Mouse (Mus musculus): ENCODE data around the gene Olig1. TPM values are rescaled to one million over a fixed set of nuclear protein-coding genes. Genes with fewer than 3 reads are reported as not detected.
A peak's percentile ranks its signal among the peaks of the same experiment; 100 is the strongest.
"Not testable (repeated sequence)": the region's sequence is repeated elsewhere in the genome, so short reads cannot be mapped to it uniquely, and the experiment has no call there.

Olig1 gene
- total RNA-seq, 4 experiments from 2014 or later = 86.9 to 110 (median 89.6) TPM

- DNase-seq (ENCODE audit: low spot score in 2 of 2) = no peak
Measured at GRCm38 (mm10) chr16:91239024-91239423, 30.5 kb upstream of the Olig1 start.

GRCm38 (mm10) chr16:91246292-91246691, 23.3 kb upstream of the Olig1 start:
- no peak for DNase-seq (ENCODE audit: low spot score in 2 of 2)

- not testable (repeated sequence) for DNase-seq (ENCODE audit: low spot score in 2 of 2)
Measured at GRCm38 (mm10) chr16:91255419-91256164, 14.0 kb upstream of the Olig1 start.

- no peak for DNase-seq (ENCODE audit: low spot score in 2 of 2)
Measured at GRCm38 (mm10) chr16:91258956-91259355, 10.6 kb upstream of the Olig1 start.

GRCm38 (mm10) chr16:91260861-91261260, 8.7 kb upstream of the Olig1 start:
- DNase-seq (ENCODE audit: low spot score in 2 of 2) = no peak

- peak; percentile 41 to 72 for DNase-seq (ENCODE audit: low spot score in 2 of 2)
Measured at GRCm38 (mm10) chr16:91262467-91263220, 6.9 kb upstream of the Olig1 start.

- DNase-seq (ENCODE audit: low spot score in 2 of 2) = peak; percentile 71 to 80
Measured at GRCm38 (mm10) chr16:91265972-91266371, 3.6 kb upstream of the Olig1 start.

GRCm38 (mm10) chr16:91268724-91269452, 684 bp upstream of the Olig1 start:
- no peak for DNase-seq (ENCODE audit: low spot score in 2 of 2)

GRCm38 (mm10) chr16:91270212-91270971, 820 bp downstream of the Olig1 start:
- DNase-seq (ENCODE audit: low spot score in 2 of 2) = peak; percentile 30 to 35

- DNase-seq (ENCODE audit: low spot score in 2 of 2) = no peak
Measured at GRCm38 (mm10) chr16:91270982-91271549, 1.5 kb downstream of the Olig1 start.

GRCm38 (mm10) chr16:91271634-91272033, 2.1 kb downstream of the Olig1 start:
- DNase-seq (ENCODE audit: low spot score in 2 of 2) = peak in 1 of 2 experiments; percentile 33

GRCm38 (mm10) chr16:91280516-91280915, 10.9 kb downstream of the Olig1 start:
- peak; percentile 54 to 78 for DNase-seq (ENCODE audit: low spot score in 2 of 2)

- DNase-seq (ENCODE audit: low spot score in 2 of 2) = no peak
Measured at GRCm38 (mm10) chr16:91292080-91292479, 22.5 kb downstream of the Olig1 start.

- no peak for DNase-seq (ENCODE audit: low spot score in 2 of 2)
Measured at GRCm38 (mm10) chr16:91292719-91293333, 23.3 kb downstream of the Olig1 start.

GRCm38 (mm10) chr16:91297726-91298125, 28.2 kb downstream of the Olig1 start:
- DNase-seq (ENCODE audit: low spot score in 2 of 2) = no peak

- DNase-seq (ENCODE audit: low spot score in 2 of 2) = no peak
Measured at GRCm38 (mm10) chr16:91299412-91299811, 29.8 kb downstream of the Olig1 start.

GRCm38 (mm10) chr16:91300641-91301441, 31.3 kb downstream of the Olig1 start:
- DNase-seq (ENCODE audit: low spot score in 2 of 2) = no peak

GRCm38 (mm10) chr16:91301454-91301853, 31.9 kb downstream of the Olig1 start:
- DNase-seq (ENCODE audit: low spot score in 2 of 2) = no peak
